Mouse (Mus musculus): ENCODE results near the gene Atp5d. TPM values are rescaled to one million over a fixed set of nuclear protein-coding genes. Genes with fewer than 3 reads are reported as not detected.
A peak's percentile ranks its signal among the peaks of the same experiment; 100 is the strongest.

Gene Atp5d
- total and polyA plus RNA-seq, 3 experiments = 1,015 to 1,938 (median 1,150) TPM

DNA sequence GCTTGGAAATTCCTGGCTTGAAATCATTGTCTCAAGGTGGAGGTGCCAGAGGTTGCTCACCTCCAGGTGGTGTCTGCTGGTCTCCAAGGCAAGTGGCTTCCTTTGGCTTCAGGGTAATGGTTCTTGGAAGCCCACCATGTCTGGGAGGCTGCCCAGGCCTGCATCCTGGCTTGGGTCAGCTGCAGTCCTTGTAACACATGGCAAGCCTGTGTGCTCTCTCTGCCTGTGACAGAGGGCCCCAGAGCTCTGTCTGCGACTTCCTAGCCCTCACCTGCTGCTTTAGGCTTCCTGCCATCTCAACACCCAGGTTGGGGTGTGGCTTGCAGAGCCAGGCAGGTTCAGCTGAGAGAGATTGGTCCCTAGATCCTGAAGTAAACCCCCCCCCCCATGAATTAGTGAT, 20.7 kb upstream of the Atp5d start:
- Histone ChIP-seq H3K79me2 (replicated peaks; ENCODE audit: control insufficient read depth, insufficient read depth, low read length) (peaks cover 12% of the 10 kb centered on the region), H3K9ac (ENCODE audit: low read depth, low read length) (peak overlapping the region; percentile 90), H3K4me1 (ENCODE audit: control insufficient read depth, insufficient read depth, low read length) (peaks cover 21% of the 10 kb centered on the region), H3K4me3 (peak overlapping the region; percentile 94), H3K36me3 (ENCODE audit: control insufficient read depth, insufficient read depth, low read length) (peaks cover 7% of the 10 kb centered on the region; the same call in 1 of the 2 replicates), H3K27ac (peak overlapping the region; percentile 82), H3K27me3 (ENCODE audit: control insufficient read depth, insufficient read depth, low read length) (no peaks in the 10 kb centered on the region)
- no peak for TF ChIP-seq POLR2A (IDR thresholded peaks at IDR 0.05; ENCODE audit: insufficient read depth, low read depth, low read length)
- TF ChIP-seq EP300 (IDR thresholded peaks at IDR 0.05; ENCODE audit: insufficient read depth, low read depth, low read length) = no peak
- no peak for TF ChIP-seq CTCF (IDR thresholded peaks at IDR 0.05)
- DNase-seq = no peak
- WGBS = 16% methylated on average over 1 of the region's 1 CpGs
- intact Hi-C loops (cut with DNase I) = loop anchor here (1.0 to 2.0 kb wide), 2 partner anchors 16 to 23 kb away; partner anchors contain the start of gene Cbarp

GRCm38 (mm10) chr10:80118552-80118951, 19.9 kb upstream of the Atp5d start:
- Histone ChIP-seq H3K4me1 (ENCODE audit: control insufficient read depth, insufficient read depth, low read length) (peaks cover 21% of the 10 kb centered on the region), H3K79me2 (replicated peaks; ENCODE audit: control insufficient read depth, insufficient read depth, low read length) (peaks cover 12% of the 10 kb centered on the region), H3K4me3 (no peak overlapping the region), H3K9ac (ENCODE audit: low read depth, low read length) (peak overlapping the region; percentile 16; the same call in 1 of the 2 replicates), H3K27ac (peak overlapping the region; percentile 27; the same call in 1 of the 2 replicates), H3K36me3 (ENCODE audit: control insufficient read depth, insufficient read depth, low read length) (peaks cover 7% of the 10 kb centered on the region; the same call in 1 of the 2 replicates), H3K27me3 (ENCODE audit: control insufficient read depth, insufficient read depth, low read length) (no peaks in the 10 kb centered on the region)
- WGBS = 53% methylated on average over 6 of the region's 6 CpGs
- no peak for TF ChIP-seq EP300 (IDR thresholded peaks at IDR 0.05; ENCODE audit: insufficient read depth, low read depth, low read length)
- TF ChIP-seq CTCF (IDR thresholded peaks at IDR 0.05) = no peak
- TF ChIP-seq POLR2A (IDR thresholded peaks at IDR 0.05; ENCODE audit: insufficient read depth, low read depth, low read length) = no peak
- intact Hi-C loops (cut with DNase I) = loop anchor here (1.0 kb wide), 1 partner anchor 15 kb away; no protein-coding TSS in a partner anchor
- no peak for DNase-seq

DNA sequence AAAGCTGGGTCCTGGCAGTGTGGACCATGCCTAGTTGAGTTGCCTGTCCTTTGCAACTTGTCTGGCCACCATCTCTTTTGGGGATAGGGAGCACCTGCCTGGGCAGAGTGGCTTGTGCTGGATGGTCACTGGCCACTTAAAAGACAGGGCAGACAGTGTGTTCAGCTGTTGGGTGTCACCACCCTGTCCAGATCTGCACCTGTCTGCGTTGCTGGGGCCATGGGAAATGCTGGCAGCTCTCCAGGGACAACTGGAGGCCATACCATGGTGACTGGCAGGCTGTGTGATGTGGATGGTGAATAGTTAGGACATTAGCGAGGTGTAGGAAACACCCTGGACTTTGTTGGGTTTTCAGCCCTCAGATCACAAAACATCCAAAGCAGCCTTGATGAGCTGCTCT, 18.3 kb upstream of the Atp5d start:
- H3K9ac ChIP-seq (ENCODE audit: low read depth, low read length) = no peak overlapping the region
- no peaks in the 10 kb centered on the region for H3K27me3 ChIP-seq (ENCODE audit: control insufficient read depth, insufficient read depth, low read length)
- H3K4me3 ChIP-seq = no peak overlapping the region
- TF ChIP-seq CTCF (IDR thresholded peaks at IDR 0.05) (no peak), EP300 (IDR thresholded peaks at IDR 0.05; ENCODE audit: insufficient read depth, low read depth, low read length) (no peak), POLR2A (IDR thresholded peaks at IDR 0.05; ENCODE audit: insufficient read depth, low read depth, low read length) (no peak)
- H3K27ac ChIP-seq = no peak overlapping the region
- H3K4me1 ChIP-seq (ENCODE audit: control insufficient read depth, insufficient read depth, low read length) = peaks cover 19% of the 10 kb centered on the region
- DNase-seq = no peak
- peaks cover 15% of the 10 kb centered on the region for H3K79me2 ChIP-seq (replicated peaks; ENCODE audit: control insufficient read depth, insufficient read depth, low read length)
- peaks cover 7% of the 10 kb centered on the region; the same call in 1 of the 2 replicates for H3K36me3 ChIP-seq (ENCODE audit: control insufficient read depth, insufficient read depth, low read length)
- 47% methylated on average over 2 of the region's 2 CpGs for WGBS
- intact Hi-C loops (cut with DNase I) = no loop called here

- DNase-seq = no peak
- H3K79me2 ChIP-seq (replicated peaks; ENCODE audit: control insufficient read depth, insufficient read depth, low read length) = peaks cover 15% of the 10 kb centered on the region
- no peaks in the 10 kb centered on the region for H3K27me3 ChIP-seq (ENCODE audit: control insufficient read depth, insufficient read depth, low read length)
- no peak overlapping the region for H3K4me3 ChIP-seq
- no peak overlapping the region for H3K27ac ChIP-seq
- WGBS = 56% methylated on average over 2 of the region's 2 CpGs
- H3K36me3 ChIP-seq (ENCODE audit: control insufficient read depth, insufficient read depth, low read length) = peaks cover 7% of the 10 kb centered on the region; the same call in 1 of the 2 replicates
- TF ChIP-seq CTCF (IDR thresholded peaks at IDR 0.05) = no peak
- peaks cover 19% of the 10 kb centered on the region for H3K4me1 ChIP-seq (ENCODE audit: control insufficient read depth, insufficient read depth, low read length)
- intact Hi-C loops (cut with DNase I) = no loop called here
- H3K9ac ChIP-seq (ENCODE audit: low read depth, low read length) = no peak overlapping the region
Observed at GRCm38 (mm10) chr10:80121639-80122038, 16.8 kb upstream of the Atp5d start.

- intact Hi-C loops (cut with DNase I) = no loop called here
- Histone ChIP-seq H3K79me2 (replicated peaks; ENCODE audit: control insufficient read depth, insufficient read depth, low read length) (peaks cover 10% of the 10 kb centered on the region), H3K36me3 (ENCODE audit: control insufficient read depth, insufficient read depth, low read length) (peaks cover under 1% of the 10 kb centered on the region; the same call in 1 of the 2 replicates), H3K4me1 (ENCODE audit: control insufficient read depth, insufficient read depth, low read length) (peaks cover 6% of the 10 kb centered on the region; the same call in 1 of the 2 replicates), H3K27ac (no peak overlapping the region), H3K9ac (ENCODE audit: low read depth, low read length) (no peak overlapping the region), H3K4me3 (no peak overlapping the region), H3K27me3 (ENCODE audit: control insufficient read depth, insufficient read depth, low read length) (no peaks in the 10 kb centered on the region)
- no peak for DNase-seq
- no peak for TF ChIP-seq EP300 (IDR thresholded peaks at IDR 0.05; ENCODE audit: insufficient read depth, low read depth, low read length)
- WGBS = 82% methylated on average over 9 of the region's 9 CpGs
Observed at GRCm38 (mm10) chr10:80123932-80124562, 14.4 kb upstream of the Atp5d start.

GRCm38 (mm10) chr10:80127920-80128319, 10.5 kb upstream of the Atp5d start:
- TF ChIP-seq POLR2A (IDR thresholded peaks at IDR 0.05; ENCODE audit: insufficient read depth, low read depth, low read length) (no peak), EP300 (IDR thresholded peaks at IDR 0.05; ENCODE audit: insufficient read depth, low read depth, low read length) (no peak), CTCF (IDR thresholded peaks at IDR 0.05) (no peak)
- Histone ChIP-seq H3K27ac (no peak overlapping the region), H3K4me3 (no peak overlapping the region), H3K79me2 (replicated peaks; ENCODE audit: control insufficient read depth, insufficient read depth, low read length) (peaks cover 3% of the 10 kb centered on the region; the same call in 1 of the 2 replicates), H3K9ac (ENCODE audit: low read depth, low read length) (no peak overlapping the region), H3K4me1 (ENCODE audit: control insufficient read depth, insufficient read depth, low read length) (peaks cover 2% of the 10 kb centered on the region; the same call in 1 of the 2 replicates), H3K27me3 (ENCODE audit: control insufficient read depth, insufficient read depth, low read length) (no peaks in the 10 kb centered on the region), H3K36me3 (ENCODE audit: control insufficient read depth, insufficient read depth, low read length) (no peaks in the 10 kb centered on the region)
- intact Hi-C loops (cut with DNase I) = no loop called here
- WGBS = 85% methylated on average over 8 of the region's 8 CpGs
- DNase-seq = no peak
